9 mouse cellular contexts compared by ENCODE assay signal in genomic region chr3:85601841-85602305, GRCm38 (mm10). TPM values are rescaled to one million over a fixed set of nuclear protein-coding genes. Genes with fewer than 3 reads are reported as not detected.
DNase-seq lines count a peak whose midpoint lies in the region; ATAC-seq lines count a peak whose summit lies in the region.
"Had no signal": no experiment of that assay in that cellular context is flagged by ENCODE, and none has a peak within 500 bp of the region (broad histone marks: within the 10 kb centered on the region; RNA-seq: fewer than 3 reads in every experiment).

No protein-coding gene starts in this region.

- whole genome bisulfite sequencing in limb, embryonic 12.5 days = 30% methylated on average over 3 of the region's 3 CpGs
- WGBS in midbrain, embryonic 13.5 days = 69% methylated on average over 3 of the region's 3 CpGs

- no peak for ATAC-seq in limb, embryonic 12.5 days (ENCODE audit: insufficient number of reproducible peaks, insufficient read depth, low FRiP score, low TSS enrichment, low read depth)
- no peak for ATAC-seq in CD4-positive, CD25-positive, alpha-beta regulatory T cell, adult 4 months
- no peak for ATAC-seq in midbrain, embryonic 13.5 days
- ATAC-seq: liver, postnatal 0 days had no signal

- H3K4me2 ChIP-seq in limb, embryonic 12.5 days = no peak overlapping the region
- no peak overlapping the region for H3K4me2 ChIP-seq in midbrain, embryonic 13.5 days (replicated peaks)

- peak overlapping the region; percentile 64 for H3K27ac ChIP-seq in limb, embryonic 12.5 days
- H3K27ac ChIP-seq in midbrain, embryonic 13.5 days = no peak overlapping the region

- peaks cover 29% of the 10 kb centered on the region for H3K4me1 ChIP-seq in limb, embryonic 12.5 days (replicated peaks)
- H3K4me1 ChIP-seq in midbrain, embryonic 13.5 days (replicated peaks) = peaks cover 6% of the 10 kb centered on the region

- H3K4me3 ChIP-seq in limb, embryonic 12.5 days (replicated peaks) = no peak overlapping the region
- no peak overlapping the region for H3K4me3 ChIP-seq in midbrain, embryonic 13.5 days (replicated peaks)

- DNase-seq in left cerebral cortex, postnatal 4 days = peak; percentile 25
- DNase-seq in left cerebral cortex, postnatal 14 days (ENCODE audit: low spot score in 2 of 2) = no peak
- DNase-seq in cerebellum, adult 9-10 months = peak; percentile 70
- DNase-seq in fibroblast of lung, adult 2 months (ENCODE audit: low read depth) = peak; percentile 36
- DNase-seq: adrenal gland, postnatal 36 days; liver, postnatal 0 days had no signal

- H3K9ac ChIP-seq in limb, embryonic 12.5 days (replicated peaks) = no peak overlapping the region
- H3K9ac ChIP-seq in midbrain, embryonic 13.5 days (replicated peaks) = no peak overlapping the region
- H3K9ac ChIP-seq: liver, postnatal 0 days had no signal

- H3K9me3 ChIP-seq in limb, embryonic 12.5 days = no peaks in the 10 kb centered on the region
- H3K9me3 ChIP-seq in midbrain, embryonic 13.5 days = no peaks in the 10 kb centered on the region

- H3K36me3 ChIP-seq in limb, embryonic 12.5 days = 0 out of 2 replicates have a peak, but pooled peaks cover 4% of the 10 kb centered on the region
- H3K36me3 ChIP-seq in midbrain, embryonic 13.5 days = no peaks in the 10 kb centered on the region

- no peaks in the 10 kb centered on the region for H3K27me3 ChIP-seq in limb, embryonic 12.5 days
- H3K27me3 ChIP-seq in midbrain, embryonic 13.5 days = no peaks in the 10 kb centered on the region

- intact Hi-C loops in left cerebral cortex, postnatal 4 days (cut with DNase I) = no loop called here
- intact Hi-C loops in left cerebral cortex, postnatal 14 days (cut with DNase I) = no loop called here

RNA-seq across cellular contexts. Expression of gene Gatb, which starts 28.0 kb away (rescaled TPM):
- total RNA-seq in left cerebral cortex, postnatal 4 days (2021) = 10 to 100 TPM; 15.5 to 17.8 TPM
- total RNA-seq in left cerebral cortex, postnatal 14 days (2021) = 10 to 100 TPM; 19.7 to 21.2 TPM
- 22.7 and 23.9 TPM in 2 replicates for polyA plus RNA-seq in limb, embryonic 12.5 days (2016; fragmentation: Nextera tagmentation; extraction: Ambion mirVana)
- polyA plus RNA-seq in CD4-positive, CD25-positive, alpha-beta regulatory T cell, adult 4 months (2017; shearing (Covaris generic)) = 10 to 100 TPM; 17.0 to 25.8 TPM
- 22.6 and 25.0 TPM in 2 replicates for polyA plus RNA-seq in midbrain, embryonic 13.5 days (2015; fragmentation: Nextera tagmentation; extraction: Ambion mirVana)

Comparison
In these comparisons a context has a peak if more than half of its experiments do, and no peak if none do; other contexts are left out.
1. DNase-seq: peak in left cerebral cortex, postnatal 4 days (single experiment), cerebellum, adult 9-10 months (single experiment) and fibroblast of lung, adult 2 months (single experiment); none in left cerebral cortex, postnatal 14 days (0 of 2).